Mouse (Mus musculus) intestine, embryonic 14.5 days (tissue): Measurements from ENCODE around the gene March10. TPM values are rescaled to one million over a fixed set of nuclear protein-coding genes. Genes with fewer than 3 reads are reported as not detected.

ENCODE experiments used
- ATAC-seq: fragments of 200-750 bp; cut with Nextera tagmentation; replicated peaks from 2 replicates; pipeline ENCODE4 v1.8.0; 2017; ENCODE audit warnings: low read depth, moderate number of reproducible peaks, moderate TSS enrichment, moderate library complexity; ENCODE audit not compliant: low FRiP score, low TSS enrichment
- DNase-seq: peaks from one replicate; pipeline ENCODE4 v3.0.0-alpha.2; 2018; ENCODE audit warnings: low spot score
- H3K27ac ChIP-seq: fragments of 300-500 bp; sonication (generic); 2 replicates; pipeline ENCODE4 v1.5.1; 2014; ENCODE audit warnings: low read depth, mild to moderate bottlenecking, control low read depth
- H3K27me3 ChIP-seq: fragments of 300-500 bp; sonication (generic); replicated peaks from 2 replicates; pipeline ENCODE4 v1.6.1; 2014; ENCODE audit warnings: low read length, control low read depth; ENCODE audit not compliant: control insufficient read depth, insufficient read depth
- H3K36me3 ChIP-seq: fragments of 300-500 bp; sonication (generic); 2 replicates; pipeline ENCODE4 v1.6.1; 2014; ENCODE audit warnings: low read length, control low read depth; ENCODE audit not compliant: control insufficient read depth, insufficient read depth
- H3K4me1 ChIP-seq: fragments of 300-500 bp; sonication (generic); replicated peaks from 2 replicates; pipeline ENCODE4 v1.6.1; 2014; ENCODE audit warnings: low read length, control low read depth, mixed read lengths; ENCODE audit not compliant: control insufficient read depth, insufficient read depth
- H3K4me2 ChIP-seq: fragments of 300-500 bp; sonication (generic); 2 replicates; pipeline ENCODE4 v1.6.1; 2014; ENCODE audit warnings: low read length
- H3K4me3 ChIP-seq: fragments of 300-500 bp; sonication (generic); 2 replicates; pipeline ENCODE4 v1.5.1; 2014; ENCODE audit warnings: low read depth, low read length, control low read depth, mixed read lengths
- H3K9ac ChIP-seq: fragments of 300-500 bp; sonication (generic); 2 replicates; pipeline ENCODE4 v1.6.1; 2014; ENCODE audit warnings: mild to moderate bottlenecking, low read length
- H3K9me3 ChIP-seq: fragments of 300-500 bp; sonication (generic); 2 replicates; pipeline ENCODE4 v1.6.1; 2016; ENCODE audit warnings: low read length, control low read depth; ENCODE audit not compliant: control insufficient read depth
- WGBS: fragments of 180-500 bp; shearing (Covaris S2); extraction: QIAGEN DNeasy Blood & Tissue Kit; methylation state at CpG from one replicate; pipeline ENCODE4 v1.1.7; 2014; 5-methylcytosine and 5-hydroxymethylcytosine counted together
- polyA plus RNA-seq: library from polyadenylated mRNA; unstranded; fragments of >200 nt; fragmentation: Nextera tagmentation; extraction: Ambion mirVana; gene quantifications from 2 replicates; pipeline ENCODE4 v1.2.1, GENCODE M21; 2014

Gene March10
- polyA plus RNA-seq, 1 experiment from 2014 or later = not detected

DNA sequence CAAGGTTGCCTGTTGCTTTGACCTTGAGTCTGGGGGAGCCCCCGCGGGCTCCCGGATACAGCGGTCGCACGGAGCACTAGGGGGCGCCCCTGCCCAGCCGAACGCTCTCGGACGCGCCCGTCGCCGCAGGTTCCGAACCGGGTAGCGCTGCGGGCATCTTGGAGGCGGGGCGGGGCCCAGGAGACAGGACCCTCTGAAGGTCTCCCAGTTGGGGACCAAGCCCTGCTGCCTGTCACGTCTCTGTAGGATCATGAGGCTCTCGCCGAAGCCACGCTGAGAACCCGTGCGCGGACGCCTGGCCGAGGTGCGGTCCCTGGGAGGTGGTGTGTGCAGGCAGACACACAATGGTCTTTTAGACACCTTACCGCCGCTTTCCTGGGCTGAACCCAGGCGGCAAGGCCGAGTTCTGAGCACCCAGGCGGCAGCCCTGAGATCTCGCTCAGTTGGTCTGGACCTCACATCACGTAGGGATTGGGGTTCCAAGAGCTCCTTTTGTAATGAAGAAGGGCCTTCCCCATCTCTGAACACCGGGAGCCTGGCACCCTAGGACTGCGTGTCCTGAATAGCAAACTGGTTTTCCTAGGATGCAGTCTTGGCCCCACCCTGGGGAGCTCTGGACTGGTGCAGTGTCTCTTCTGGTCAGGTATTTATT is 93.5 kb downstream of the March10 start:
- under 1% methylated on average over 40 of the region's 40 CpGs for WGBS
- Histone ChIP-seq H3K9ac (peak overlapping the region; percentile 60), H3K27me3 (no peaks in the 10 kb centered on the region), H3K4me1 (peaks cover 24% of the 10 kb centered on the region), H3K4me3 (peak overlapping the region; percentile 56), H3K27ac (no peak overlapping the region), H3K36me3 (no peaks in the 10 kb centered on the region), H3K9me3 (no peaks in the 10 kb centered on the region), H3K4me2 (peak overlapping the region; percentile 92)
- DNase-seq = peak; percentile 94
- ATAC-seq = peak; percentile 83

DNA sequence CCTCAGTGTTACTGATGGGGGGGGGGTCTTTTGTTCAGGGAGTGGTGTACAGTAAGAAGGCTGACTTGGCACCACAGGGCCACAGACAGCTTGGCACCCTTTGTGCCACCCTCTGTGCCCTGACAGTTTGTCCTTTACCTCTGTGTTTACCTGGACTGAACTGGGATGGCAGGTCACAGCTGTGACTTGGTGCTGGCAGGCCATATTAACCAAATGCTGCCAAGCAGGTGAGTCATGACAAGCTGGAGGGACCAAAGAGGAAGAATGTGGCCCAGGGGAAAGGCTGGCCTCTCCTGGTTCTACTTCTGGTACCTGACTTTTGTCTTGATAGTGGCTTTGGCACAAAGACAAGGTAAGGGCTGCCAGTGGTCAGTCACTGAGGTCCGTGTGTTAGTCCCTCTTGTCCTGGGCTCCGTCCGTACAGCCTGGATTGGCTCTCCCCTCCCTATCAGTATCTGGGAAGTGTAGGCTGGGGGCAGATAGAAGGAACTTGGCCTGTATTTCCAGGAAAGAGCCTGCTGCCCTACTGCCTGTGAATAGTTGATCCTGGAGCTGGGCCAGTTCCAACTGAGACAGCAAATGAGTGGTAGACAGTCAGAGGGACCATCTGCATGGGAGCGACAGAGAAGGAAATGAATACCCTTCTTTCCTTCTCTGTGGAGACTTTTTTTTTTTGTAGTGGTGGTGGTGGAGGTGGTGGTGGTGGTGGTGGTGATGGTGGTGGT is 94.3 kb downstream of the March10 start:
- H3K36me3 ChIP-seq = no peaks in the 10 kb centered on the region
- 87% methylated on average over 4 of the region's 4 CpGs for WGBS
- no peaks in the 10 kb centered on the region for H3K27me3 ChIP-seq
- no peak overlapping the region for H3K27ac ChIP-seq
- no peak overlapping the region for H3K4me3 ChIP-seq
- peaks cover 24% of the 10 kb centered on the region for H3K4me1 ChIP-seq
- H3K9me3 ChIP-seq = no peaks in the 10 kb centered on the region
- ATAC-seq (no peak), DNase-seq (no peak)
- H3K9ac ChIP-seq = no peak overlapping the region
- H3K4me2 ChIP-seq = no peak overlapping the region

DNA sequence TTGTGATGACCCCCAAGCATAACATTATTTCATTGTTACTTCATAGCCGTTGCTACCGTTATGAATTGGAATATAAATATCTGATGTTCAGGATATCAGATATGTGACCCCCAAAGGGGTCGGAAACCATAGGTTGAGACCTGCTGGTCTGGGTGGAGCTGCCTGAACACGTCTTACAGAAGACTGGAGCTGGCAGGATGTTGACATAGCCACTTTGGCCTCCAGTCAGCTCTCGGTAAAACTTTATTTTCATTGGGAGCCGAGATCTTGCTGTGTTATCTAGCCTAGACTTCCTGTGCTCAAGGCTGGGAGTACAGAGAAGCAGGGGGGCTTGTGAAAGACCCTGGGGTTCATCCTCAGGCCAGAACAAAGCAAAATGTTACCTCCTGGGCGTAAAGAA is 100.2 kb downstream of the March10 start:
- no peak overlapping the region for H3K9ac ChIP-seq
- 53% methylated on average over 7 of the region's 7 CpGs for WGBS
- peaks cover 12% of the 10 kb centered on the region for H3K4me1 ChIP-seq
- H3K9me3 ChIP-seq = no peaks in the 10 kb centered on the region
- no peak overlapping the region for H3K4me3 ChIP-seq
- DNase-seq = no peak
- H3K4me2 ChIP-seq = no peak overlapping the region
- H3K27ac ChIP-seq = no peak overlapping the region
- no peaks in the 10 kb centered on the region for H3K27me3 ChIP-seq
- no peak for ATAC-seq
- no peaks in the 10 kb centered on the region for H3K36me3 ChIP-seq

DNA sequence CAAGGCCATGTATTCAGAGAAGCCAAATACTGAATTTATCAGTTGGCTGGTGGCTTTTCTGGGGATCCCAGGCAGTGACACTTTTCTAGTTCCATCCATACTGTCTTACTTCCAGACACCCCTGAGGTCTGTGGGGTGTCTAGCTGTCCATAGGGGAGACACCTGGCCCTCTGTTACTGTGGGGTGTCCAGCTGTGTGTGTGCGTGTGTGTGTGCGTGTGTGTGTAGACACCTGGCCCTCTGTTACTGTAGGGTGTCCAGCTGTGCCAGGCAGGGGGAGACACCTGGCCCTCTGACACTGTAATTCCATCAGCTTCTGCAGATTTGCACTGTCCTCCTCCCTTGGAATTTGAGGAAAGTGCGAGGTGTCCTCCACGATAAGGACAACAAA is 102.6 kb downstream of the March10 start:
- Histone ChIP-seq H3K27ac (no peak overlapping the region), H3K9me3 (no peaks in the 10 kb centered on the region), H3K27me3 (no peaks in the 10 kb centered on the region), H3K36me3 (peaks cover 11% of the 10 kb centered on the region), H3K9ac (no peak overlapping the region), H3K4me1 (peaks cover 12% of the 10 kb centered on the region), H3K4me2 (no peak overlapping the region), H3K4me3 (no peak overlapping the region)
- ATAC-seq (no peak), DNase-seq (no peak)
- WGBS = 83% methylated on average over 4 of the region's 4 CpGs

DNA sequence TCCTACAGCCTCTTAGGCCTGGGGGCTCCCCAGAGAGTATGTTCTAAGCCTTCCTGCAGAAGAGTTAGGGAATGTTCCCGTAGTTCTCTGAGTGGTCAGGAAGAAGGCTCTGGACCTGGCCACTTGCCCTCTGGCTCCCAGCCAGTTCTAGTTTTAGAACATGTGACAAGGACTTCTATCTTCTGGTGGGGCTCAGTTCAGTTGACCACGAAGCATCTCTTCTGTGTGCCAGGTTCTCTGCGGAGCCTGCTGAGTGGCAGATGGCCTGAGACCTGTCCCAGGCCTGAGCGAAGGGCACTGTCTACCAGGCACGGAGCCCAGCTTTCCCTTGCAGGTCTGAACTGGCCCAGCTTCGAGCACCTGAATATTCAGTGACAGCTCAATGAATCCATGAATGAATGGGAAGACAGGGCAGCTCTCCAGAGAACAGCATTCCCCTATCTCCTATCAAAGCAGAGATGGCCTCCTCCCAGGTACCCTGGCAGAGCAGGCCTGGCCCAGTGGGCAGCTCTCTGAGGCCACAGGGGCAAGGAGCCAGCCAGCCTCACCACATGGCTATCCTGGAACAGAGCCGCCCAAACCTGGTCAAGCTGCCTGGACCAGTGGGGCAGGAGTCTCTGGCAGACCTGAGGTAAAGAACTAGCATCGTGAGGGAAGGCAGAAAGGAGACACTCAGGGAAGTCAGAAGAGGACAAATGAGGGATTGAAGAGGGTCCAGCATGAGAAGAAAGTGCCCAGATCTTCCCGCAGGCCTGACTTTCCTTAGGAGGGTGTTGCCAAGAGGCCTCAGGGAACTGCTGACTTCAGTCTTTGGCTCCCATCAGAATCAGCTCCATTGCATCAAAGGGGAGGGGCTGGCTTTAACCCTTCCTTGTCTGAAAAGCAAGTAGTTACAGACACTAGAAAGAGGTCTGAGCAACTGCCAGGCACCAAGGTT is 103.3 kb downstream of the March10 start:
- ATAC-seq = no peak
- peak; percentile 66 for DNase-seq
- Histone ChIP-seq H3K27me3 (no peaks in the 10 kb centered on the region), H3K27ac (peak overlapping the region; percentile 70), H3K4me3 (no peak overlapping the region), H3K9me3 (no peaks in the 10 kb centered on the region), H3K4me2 (0 out of 2 replicates have a peak overlapping the region, but pooled peaks have one; percentile 7), H3K9ac (no peak overlapping the region), H3K36me3 (peaks cover 18% of the 10 kb centered on the region), H3K4me1 (peaks cover 12% of the 10 kb centered on the region)
- WGBS = 44% methylated on average over 9 of the region's 9 CpGs

DNA sequence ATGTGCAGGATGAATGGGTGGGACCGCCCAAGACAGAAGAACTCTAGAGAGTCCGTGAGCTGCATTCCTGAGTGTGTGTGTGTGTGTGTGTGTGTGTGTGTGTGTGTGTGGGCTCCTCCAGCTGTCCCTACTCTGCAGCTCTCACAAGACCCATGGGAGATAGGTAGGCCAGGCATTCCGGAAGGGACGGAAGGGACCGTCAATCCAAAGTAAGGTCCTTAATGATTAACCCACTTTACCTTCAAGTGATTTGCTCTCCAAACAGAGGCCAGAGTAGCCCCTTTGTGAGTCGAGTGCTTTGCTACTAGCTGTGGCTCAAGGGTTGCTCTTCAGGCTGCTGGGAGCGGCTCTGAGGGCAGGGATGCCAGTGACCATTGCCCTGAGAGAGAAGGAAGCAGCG is 104.4 kb downstream of the March10 start:
- H3K27me3 ChIP-seq = no peaks in the 10 kb centered on the region
- no peak overlapping the region for H3K4me3 ChIP-seq
- peaks cover 12% of the 10 kb centered on the region for H3K4me1 ChIP-seq
- no peak overlapping the region for H3K4me2 ChIP-seq
- peaks cover 21% of the 10 kb centered on the region for H3K36me3 ChIP-seq
- no peaks in the 10 kb centered on the region for H3K9me3 ChIP-seq
- no peak overlapping the region for H3K9ac ChIP-seq
- WGBS = 44% methylated on average over 8 of the region's 8 CpGs
- DNase-seq (peak; percentile 72), ATAC-seq (peak; percentile 72)
- H3K27ac ChIP-seq = peak overlapping the region; percentile 70

DNA sequence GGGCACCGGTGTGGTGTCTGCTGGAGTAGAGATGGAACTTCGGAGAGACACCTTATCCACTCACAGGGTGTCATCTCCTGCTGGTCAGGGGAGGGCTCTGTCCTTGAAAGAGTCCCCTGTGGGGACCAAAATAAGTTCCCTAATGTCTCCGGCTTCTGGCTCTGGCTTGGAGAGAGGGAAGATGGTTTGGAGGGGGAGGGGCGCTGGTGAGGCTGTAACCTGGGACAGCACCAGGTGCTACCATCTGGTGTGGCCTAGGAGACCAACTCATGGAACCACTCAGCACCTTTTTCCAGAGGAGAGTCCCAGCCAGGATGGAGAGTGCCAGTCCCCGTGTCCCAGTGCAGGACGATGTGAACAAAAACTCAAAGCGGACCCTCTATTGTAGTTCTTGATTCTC is 105.9 kb downstream of the March10 start:
- H3K9me3 ChIP-seq = no peaks in the 10 kb centered on the region
- no peaks in the 10 kb centered on the region for H3K27me3 ChIP-seq
- no peak overlapping the region for H3K27ac ChIP-seq
- 88% methylated on average over 7 of the region's 7 CpGs for WGBS
- DNase-seq (no peak), ATAC-seq (no peak)
- H3K36me3 ChIP-seq = peaks cover 35% of the 10 kb centered on the region
- no peak overlapping the region for H3K9ac ChIP-seq
- H3K4me3 ChIP-seq = no peak overlapping the region
- peaks cover 12% of the 10 kb centered on the region for H3K4me1 ChIP-seq
- H3K4me2 ChIP-seq = no peak overlapping the region

DNA sequence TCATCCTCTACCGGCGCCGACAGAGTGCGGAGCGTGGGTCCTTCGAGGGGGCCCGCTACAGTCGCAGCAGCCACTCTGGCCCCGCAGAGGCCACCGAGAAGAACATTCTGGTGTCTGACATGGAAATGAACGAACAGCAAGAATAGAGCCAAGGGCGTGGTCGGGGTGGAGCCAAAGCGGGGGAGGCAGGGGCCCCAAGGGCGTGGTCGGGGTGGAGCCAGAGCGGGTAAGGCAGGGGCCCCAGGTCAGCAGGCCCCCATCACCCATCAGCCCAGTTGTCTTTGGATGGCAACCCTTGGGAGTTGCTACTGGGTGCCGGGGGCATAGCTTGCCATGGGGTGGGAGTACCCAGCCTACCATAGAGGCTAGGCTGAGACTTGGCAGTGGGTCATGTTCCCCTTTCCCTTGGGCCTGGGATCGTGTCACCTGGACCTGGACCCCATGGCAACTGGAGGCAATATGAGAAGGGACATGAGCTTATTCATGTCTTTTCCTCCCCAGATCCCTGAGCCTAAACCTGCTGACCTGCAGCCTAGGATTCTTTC is 106.7 kb downstream of the March10 start:
- H3K4me1 ChIP-seq = peaks cover 12% of the 10 kb centered on the region
- H3K27ac ChIP-seq = no peak overlapping the region
- WGBS = 89% methylated on average over 19 of the region's 19 CpGs
- H3K4me3 ChIP-seq = no peak overlapping the region
- ATAC-seq (no peak), DNase-seq (no peak)
- H3K36me3 ChIP-seq = peaks cover 35% of the 10 kb centered on the region
- no peaks in the 10 kb centered on the region for H3K27me3 ChIP-seq
- no peak overlapping the region for H3K4me2 ChIP-seq
- no peaks in the 10 kb centered on the region for H3K9me3 ChIP-seq
- H3K9ac ChIP-seq = no peak overlapping the region
